Comparison of ENCODE assay signal across 8 mouse cellular contexts in the genomic region with DNA sequence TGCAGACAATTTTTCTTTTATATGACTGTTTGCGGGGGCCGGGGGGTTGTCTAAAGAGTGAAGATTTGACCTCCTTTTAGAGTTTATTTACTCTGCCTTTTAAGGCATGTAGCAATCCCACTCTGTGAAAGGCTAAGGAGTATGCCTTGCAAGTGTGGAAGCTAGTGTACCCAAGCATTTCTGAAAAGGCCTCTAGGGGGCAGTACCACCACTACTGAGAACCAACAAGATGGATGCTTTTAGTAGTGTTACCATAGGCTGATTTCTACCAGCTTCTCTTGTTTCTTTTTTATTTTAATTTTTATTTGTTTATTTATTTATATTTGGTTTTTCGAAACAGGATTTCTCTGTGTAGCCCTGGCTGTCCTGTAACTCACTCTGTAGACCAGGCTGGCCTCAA.
DNase-seq lines count a peak whose midpoint lies in the region; ATAC-seq and TF ChIP-seq lines count a peak whose summit lies in the region.

No protein-coding gene starts in this region.

- H3K9me3 ChIP-seq in hindbrain, postnatal 0 days (ENCODE audit: low read length) = no peaks in the 10 kb centered on the region
- no peaks in the 10 kb centered on the region for H3K9me3 ChIP-seq in hindbrain, embryonic 12.5 days (replicated peaks)
- H3K9me3 ChIP-seq in embryonic facial prominence, embryonic 14.5 days (ENCODE audit: control insufficient read depth, low read length) = no peaks in the 10 kb centered on the region

- no peak overlapping the region for H3K9ac ChIP-seq in hindbrain, postnatal 0 days (replicated peaks; ENCODE audit: low read length)
- H3K9ac ChIP-seq in hindbrain, embryonic 12.5 days = no peak overlapping the region
- H3K9ac ChIP-seq in embryonic facial prominence, embryonic 14.5 days (ENCODE audit: low read depth, low read length) = no peak overlapping the region

- H3K4me2 ChIP-seq in hindbrain, postnatal 0 days (ENCODE audit: low read depth, low read length) = no peak overlapping the region
- no peak overlapping the region for H3K4me2 ChIP-seq in hindbrain, embryonic 12.5 days (replicated peaks)
- H3K4me2 ChIP-seq in embryonic facial prominence, embryonic 14.5 days (ENCODE audit: low read depth, low read length) = no peak overlapping the region

- peak; percentile 43 for DNase-seq in hindbrain, postnatal 0 days (ENCODE audit: low spot score)
- peak; percentile 40 for DNase-seq in adrenal gland, adult 8-10 months
- DNase-seq in embryonic facial prominence, embryonic 14.5 days (ENCODE audit: low spot score) = peak; percentile 16
- peak; percentile 12 for DNase-seq in lung, adult 2 months
- DNase-seq in thymus, postnatal 10 days (ENCODE audit: low spot score in 2 of 2) = peak; percentile 36 to 64
- no peak for DNase-seq in yolk sac, embryonic 10.5 days (ENCODE audit: low spot score)

- WGBS in hindbrain, postnatal 0 days = 94% methylated on average over 3 of the region's 3 CpGs
- 89% methylated on average over 3 of the region's 3 CpGs for WGBS in hindbrain, embryonic 12.5 days
- 90% methylated on average over 3 of the region's 3 CpGs for WGBS in embryonic facial prominence, embryonic 14.5 days
- WGBS in lung, adult 2 months = 77% methylated on average over 3 of the region's 3 CpGs

- H3K36me3 ChIP-seq in hindbrain, postnatal 0 days (ENCODE audit: insufficient read depth, low read length) = no peaks in the 10 kb centered on the region
- H3K36me3 ChIP-seq in hindbrain, embryonic 12.5 days = no peaks in the 10 kb centered on the region
- H3K36me3 ChIP-seq in embryonic facial prominence, embryonic 14.5 days (ENCODE audit: control insufficient read depth, insufficient read depth, low read length) = no peaks in the 10 kb centered on the region

- no peak for TF ChIP-seq POLR2A in lung, adult 2 months (IDR thresholded peaks at IDR 0.05; ENCODE audit: borderline replicate concordance, extremely low read depth, low read depth, low read length)

- peak; percentile 48 for TF ChIP-seq CTCF in hindbrain, postnatal 0 days (IDR thresholded peaks at IDR 0.05; ENCODE audit: low read depth)
- TF ChIP-seq CTCF in lung, adult 2 months (IDR thresholded peaks at IDR 0.05; ENCODE audit: insufficient read depth, low read length) = no peak

- H3K27me3 ChIP-seq in hindbrain, postnatal 0 days (ENCODE audit: insufficient read depth, low read length) = no peaks in the 10 kb centered on the region; the same call in 1 of the 2 replicates
- no peaks in the 10 kb centered on the region for H3K27me3 ChIP-seq in hindbrain, embryonic 12.5 days
- no peaks in the 10 kb centered on the region for H3K27me3 ChIP-seq in embryonic facial prominence, embryonic 14.5 days (replicated peaks; ENCODE audit: control insufficient read depth, insufficient read depth, low read length)

- no peak overlapping the region for H3K27ac ChIP-seq in hindbrain, postnatal 0 days
- H3K27ac ChIP-seq in hindbrain, embryonic 12.5 days = no peak overlapping the region
- H3K27ac ChIP-seq in embryonic facial prominence, embryonic 14.5 days (replicated peaks; ENCODE audit: low read depth, low read length) = no peak overlapping the region

- no peak for ATAC-seq in hindbrain, postnatal 0 days
- ATAC-seq in hindbrain, embryonic 12.5 days (ENCODE audit: low FRiP score) = no peak
- ATAC-seq in CD4-positive, CD25-positive, alpha-beta regulatory T cell, adult 4 months = peak; percentile 83
- ATAC-seq in embryonic facial prominence, embryonic 14.5 days (ENCODE audit: low read depth) = no peak

- H3K4me3 ChIP-seq in hindbrain, postnatal 0 days (ENCODE audit: low read length) = no peak overlapping the region
- no peak overlapping the region for H3K4me3 ChIP-seq in hindbrain, embryonic 12.5 days
- no peak overlapping the region for H3K4me3 ChIP-seq in embryonic facial prominence, embryonic 14.5 days (ENCODE audit: low read depth, low read length)
- H3K4me3 ChIP-seq in lung, adult 2 months (replicated peaks; ENCODE audit: extremely low read depth, low read depth, low read length) = no peak overlapping the region

- H3K4me1 ChIP-seq in hindbrain, postnatal 0 days (ENCODE audit: insufficient read depth, low read length) = no peaks in the 10 kb centered on the region
- no peaks in the 10 kb centered on the region for H3K4me1 ChIP-seq in hindbrain, embryonic 12.5 days
- H3K4me1 ChIP-seq in embryonic facial prominence, embryonic 14.5 days (ENCODE audit: control insufficient read depth, insufficient read depth, low read length) = no peaks in the 10 kb centered on the region
- H3K4me1 ChIP-seq in lung, adult 2 months (ENCODE audit: control insufficient read depth, insufficient read depth, low read length) = no peaks in the 10 kb centered on the region
